Mouse (Mus musculus): ENCODE measurements around the gene Bcr. TPM values are rescaled to one million over a fixed set of nuclear protein-coding genes. Genes with fewer than 3 reads are reported as not detected.

Gene Bcr
- polyA plus RNA-seq, 1 experiment from 2014 or later = 11.7 TPM

- no peak overlapping the region for H3K4me3 ChIP-seq (replicated peaks)
- ATAC-seq = no peak
- peaks cover 3% of the 10 kb centered on the region; the same call in 1 of the 2 replicates for H3K27me3 ChIP-seq (replicated peaks)
- no peak overlapping the region for H3K27ac ChIP-seq
- whole genome bisulfite sequencing = 38% methylated on average over 9 of the region's 9 CpGs
- H3K9ac ChIP-seq = no peak overlapping the region
- peaks cover 34% of the 10 kb centered on the region for H3K4me1 ChIP-seq (replicated peaks)
- H3K9me3 ChIP-seq = no peaks in the 10 kb centered on the region
- H3K4me2 ChIP-seq (replicated peaks) = peak overlapping the region; percentile 90
- no peaks in the 10 kb centered on the region for H3K36me3 ChIP-seq
These were observed 1.5 kb upstream of the Bcr start for GRCm38 (mm10) chr10:75058761-75059395.

DNA sequence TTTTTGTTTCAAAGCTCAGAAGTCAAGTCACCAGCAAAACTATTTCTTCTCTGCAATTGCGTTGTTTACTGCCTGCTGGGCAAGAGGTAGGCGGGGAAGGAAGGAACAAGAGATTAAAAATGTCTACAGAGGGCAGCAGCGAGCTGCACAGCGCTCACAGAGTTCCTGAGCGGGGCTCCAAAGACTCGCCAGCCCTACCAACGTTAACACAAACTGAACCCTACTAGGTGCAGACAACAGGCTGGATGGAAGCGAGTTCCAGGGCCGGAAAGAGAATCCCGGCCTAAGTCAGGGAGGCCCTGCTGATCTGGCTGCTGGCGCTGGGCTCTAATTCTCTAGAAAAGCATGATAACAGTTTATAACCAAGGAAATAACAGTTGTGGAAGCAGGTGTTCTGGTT lies 996 bp upstream of the Bcr start:
- Histone ChIP-seq H3K9me3 (no peaks in the 10 kb centered on the region), H3K4me3 (replicated peaks) (0 out of 2 replicates have a peak overlapping the region, but pooled peaks have one; percentile 91), H3K36me3 (no peaks in the 10 kb centered on the region), H3K4me2 (replicated peaks) (peak overlapping the region; percentile 90), H3K27ac (no peak overlapping the region), H3K4me1 (replicated peaks) (peaks cover 32% of the 10 kb centered on the region), H3K27me3 (replicated peaks) (peaks cover 3% of the 10 kb centered on the region; the same call in 1 of the 2 replicates), H3K9ac (no peak overlapping the region)
- ATAC-seq = peak; percentile 45
- 4% methylated on average over 11 of the region's 11 CpGs for WGBS

DNA sequence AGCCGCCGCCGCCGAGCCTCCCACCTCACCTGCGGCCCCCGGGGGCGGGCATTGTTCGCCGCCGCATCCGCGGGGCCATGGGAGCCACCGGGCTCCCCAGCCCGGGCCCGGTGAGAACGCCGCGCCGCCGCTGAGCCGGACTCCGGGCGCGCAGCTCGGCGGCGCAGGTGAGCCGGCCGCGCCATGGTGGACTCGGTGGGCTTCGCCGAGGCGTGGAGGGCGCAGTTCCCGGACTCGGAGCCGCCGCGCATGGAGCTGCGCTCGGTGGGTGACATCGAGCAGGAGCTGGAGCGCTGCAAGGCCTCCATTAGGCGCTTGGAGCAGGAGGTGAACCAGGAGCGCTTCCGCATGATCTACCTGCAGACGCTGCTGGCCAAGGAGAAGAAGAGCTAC lies 447 bp downstream of the Bcr start:
- H3K27me3 ChIP-seq (replicated peaks) = peaks cover 3% of the 10 kb centered on the region; the same call in 1 of the 2 replicates
- peaks cover 34% of the 10 kb centered on the region for H3K4me1 ChIP-seq (replicated peaks)
- H3K9me3 ChIP-seq = no peaks in the 10 kb centered on the region
- peak overlapping the region; percentile 77 for H3K9ac ChIP-seq
- H3K4me3 ChIP-seq (replicated peaks) = peak overlapping the region; percentile 91
- ATAC-seq = peak; percentile 46
- peak overlapping the region; percentile 90 for H3K4me2 ChIP-seq (replicated peaks)
- WGBS = 0% methylated on average over 48 of the region's 48 CpGs
- no peak overlapping the region; the same call in 1 of the 2 replicates for H3K27ac ChIP-seq
- no peaks in the 10 kb centered on the region for H3K36me3 ChIP-seq

DNA sequence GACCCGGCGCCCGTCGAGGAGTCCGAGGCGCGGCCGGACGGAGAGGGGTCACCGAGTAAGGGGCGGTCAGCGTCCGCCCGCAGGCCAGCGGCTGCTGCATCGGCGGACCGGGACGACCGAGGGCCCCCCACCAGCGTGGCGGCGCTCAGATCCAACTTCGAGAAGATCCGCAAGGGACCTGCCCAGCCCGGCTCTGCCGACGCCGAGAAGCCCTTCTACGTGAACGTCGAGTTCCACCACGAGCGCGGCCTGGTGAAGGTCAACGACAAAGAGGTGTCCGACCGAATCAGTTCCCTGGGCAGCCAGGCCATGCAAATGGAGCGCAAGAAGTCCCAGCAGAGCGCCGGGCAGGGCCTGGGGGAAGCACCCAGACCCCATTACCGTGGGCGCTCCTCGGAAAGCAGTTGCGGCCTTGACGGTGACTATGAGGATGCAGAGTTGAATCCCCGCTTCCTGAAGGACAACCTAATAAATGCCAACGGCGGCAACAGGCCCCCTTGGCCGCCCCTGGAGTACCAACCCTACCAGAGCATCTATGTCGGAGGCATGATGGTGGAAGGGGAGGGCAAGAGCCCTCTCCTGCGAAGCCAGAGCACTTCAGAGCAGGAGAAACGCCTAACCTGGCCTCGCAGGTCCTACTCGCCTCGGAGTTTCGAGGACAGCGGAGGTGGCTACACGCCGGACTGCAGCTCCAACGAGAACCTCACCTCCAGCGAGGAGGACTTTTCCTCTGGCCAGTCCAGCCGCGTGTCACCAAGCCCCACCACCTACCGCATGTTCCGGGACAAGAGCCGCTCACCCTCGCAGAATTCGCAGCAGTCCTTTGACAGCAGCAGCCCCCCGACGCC lies 1.2 kb downstream of the Bcr start:
- Histone ChIP-seq H3K4me1 (replicated peaks) (peaks cover 34% of the 10 kb centered on the region), H3K36me3 (no peaks in the 10 kb centered on the region), H3K4me3 (replicated peaks) (peak overlapping the region; percentile 91), H3K9me3 (no peaks in the 10 kb centered on the region), H3K4me2 (replicated peaks) (peak overlapping the region; percentile 90), H3K27me3 (replicated peaks) (peaks cover 3% of the 10 kb centered on the region; the same call in 1 of the 2 replicates), H3K9ac (peak overlapping the region; percentile 77), H3K27ac (no peak overlapping the region)
- 0 out of 2 replicates have a peak, but pooled peaks have one; percentile 1 for ATAC-seq
- 3% methylated on average over 71 of the region's 71 CpGs for WGBS

GRCm38 (mm10) chr10:75062189-75062561 lies 1.8 kb downstream of the Bcr start:
- peak overlapping the region; percentile 77 for H3K9ac ChIP-seq
- ATAC-seq = no peak
- H3K27me3 ChIP-seq (replicated peaks) = peaks cover 3% of the 10 kb centered on the region; the same call in 1 of the 2 replicates
- WGBS = 16% methylated on average over 6 of the region's 6 CpGs
- no peaks in the 10 kb centered on the region for H3K36me3 ChIP-seq
- H3K4me3 ChIP-seq (replicated peaks) = peak overlapping the region; percentile 91
- peak overlapping the region; percentile 90 for H3K4me2 ChIP-seq (replicated peaks)
- H3K9me3 ChIP-seq = no peaks in the 10 kb centered on the region
- peaks cover 34% of the 10 kb centered on the region for H3K4me1 ChIP-seq (replicated peaks)
- H3K27ac ChIP-seq = no peak overlapping the region

- Histone ChIP-seq H3K4me1 (replicated peaks) (peaks cover 38% of the 10 kb centered on the region), H3K9me3 (no peaks in the 10 kb centered on the region), H3K9ac (0 out of 2 replicates have a peak overlapping the region, but pooled peaks have one; percentile 77), H3K27me3 (replicated peaks) (0 out of 2 replicates have a peak, but pooled peaks cover 3% of the 10 kb centered on the region), H3K4me3 (replicated peaks) (peak overlapping the region; percentile 91), H3K36me3 (no peaks in the 10 kb centered on the region), H3K4me2 (replicated peaks) (peak overlapping the region; percentile 90), H3K27ac (no peak overlapping the region)
- ATAC-seq = no peak
- 38% methylated on average over 6 of the region's 6 CpGs for WGBS
These were observed 2.2 kb downstream of the Bcr start for GRCm38 (mm10) chr10:75062621-75063020.

- peak overlapping the region; percentile 91 for H3K4me3 ChIP-seq (replicated peaks)
- 0 out of 2 replicates have a peak, but pooled peaks cover 3% of the 10 kb centered on the region for H3K27me3 ChIP-seq (replicated peaks)
- no peak for ATAC-seq
- peak overlapping the region; percentile 90 for H3K4me2 ChIP-seq (replicated peaks)
- no peak overlapping the region for H3K27ac ChIP-seq
- H3K36me3 ChIP-seq = no peaks in the 10 kb centered on the region
- 42% methylated on average over 12 of the region's 12 CpGs for WGBS
- peaks cover 44% of the 10 kb centered on the region for H3K4me1 ChIP-seq (replicated peaks)
- no peaks in the 10 kb centered on the region for H3K9me3 ChIP-seq
- H3K9ac ChIP-seq = no peak overlapping the region
These were observed 3.0 kb downstream of the Bcr start for GRCm38 (mm10) chr10:75063301-75063965.

DNA sequence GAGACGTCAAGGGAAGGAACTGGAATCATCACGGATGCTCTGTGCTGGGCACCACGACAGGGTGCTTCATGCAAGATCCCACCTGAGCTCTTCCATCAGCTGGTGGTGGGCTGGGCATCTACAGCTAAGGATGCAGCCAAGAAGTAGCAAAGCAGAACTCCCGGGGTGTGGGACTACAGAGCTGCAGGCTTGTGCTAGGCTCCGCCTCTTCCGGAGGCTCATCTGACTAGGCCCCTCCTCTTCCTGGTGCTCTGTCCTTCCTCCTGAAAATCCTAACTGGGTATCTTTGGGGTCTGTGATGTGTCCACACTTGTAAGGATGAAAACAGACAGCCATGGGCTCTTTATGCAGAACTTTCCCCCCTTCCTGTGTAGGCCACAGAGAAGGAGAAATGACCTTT lies 5.3 kb downstream of the Bcr start:
- no peak for ATAC-seq
- 77% methylated on average over 6 of the region's 6 CpGs for WGBS
- Histone ChIP-seq H3K4me1 (replicated peaks) (peaks cover 45% of the 10 kb centered on the region), H3K36me3 (no peaks in the 10 kb centered on the region), H3K9ac (no peak overlapping the region), H3K27me3 (replicated peaks) (0 out of 2 replicates have a peak, but pooled peaks cover 3% of the 10 kb centered on the region), H3K27ac (no peak overlapping the region), H3K4me2 (replicated peaks) (no peak overlapping the region), H3K9me3 (no peaks in the 10 kb centered on the region), H3K4me3 (replicated peaks) (no peak overlapping the region)

DNA sequence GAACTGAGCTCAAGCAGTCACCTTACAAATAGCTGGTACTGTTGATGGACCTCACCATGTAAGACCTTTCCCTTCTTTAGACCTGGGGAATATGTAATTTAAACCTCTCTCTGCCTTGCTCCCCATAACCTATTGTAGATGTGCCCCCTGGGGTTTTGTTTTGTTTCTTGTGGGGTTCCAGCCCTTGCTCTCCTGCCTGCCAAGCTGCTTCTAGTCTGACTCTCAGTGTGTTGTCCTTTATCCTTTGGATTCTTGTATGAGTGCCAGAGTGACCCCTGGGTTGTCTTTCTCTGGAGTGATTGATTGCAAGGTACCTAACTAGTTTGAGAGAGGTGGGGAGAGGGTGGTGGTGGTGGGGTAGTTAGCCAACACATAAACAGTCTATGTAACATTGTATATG lies 7.1 kb downstream of the Bcr start:
- Histone ChIP-seq H3K36me3 (no peaks in the 10 kb centered on the region), H3K27ac (no peak overlapping the region), H3K4me2 (replicated peaks) (no peak overlapping the region), H3K9me3 (no peaks in the 10 kb centered on the region), H3K4me3 (replicated peaks) (no peak overlapping the region), H3K9ac (no peak overlapping the region), H3K27me3 (replicated peaks) (no peaks in the 10 kb centered on the region), H3K4me1 (replicated peaks) (peaks cover 33% of the 10 kb centered on the region)
- ATAC-seq = no peak

DNA sequence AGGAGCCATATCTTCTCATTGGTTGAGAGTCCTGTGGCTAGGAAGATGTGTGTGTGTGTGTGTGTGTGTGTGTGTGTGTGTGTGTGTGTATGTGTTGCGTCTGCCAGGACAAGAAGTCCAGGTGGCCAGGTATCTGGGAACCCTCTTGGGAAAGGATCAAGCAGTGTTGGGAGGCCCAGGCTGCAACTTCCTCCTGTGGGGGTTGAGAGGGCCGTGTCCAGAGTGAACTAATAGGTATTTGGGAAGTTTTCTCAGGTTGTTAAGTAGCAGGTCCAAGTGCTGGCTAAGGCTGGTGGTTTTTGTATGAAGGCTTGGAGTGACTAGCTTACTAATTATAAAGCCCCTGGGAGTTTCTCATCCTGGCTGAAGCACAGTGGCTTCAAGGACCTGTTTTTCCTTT lies 7.7 kb downstream of the Bcr start:
- H3K4me1 ChIP-seq (replicated peaks) = peaks cover 28% of the 10 kb centered on the region
- H3K36me3 ChIP-seq = no peaks in the 10 kb centered on the region
- no peak overlapping the region for H3K9ac ChIP-seq
- no peak for ATAC-seq
- no peaks in the 10 kb centered on the region for H3K9me3 ChIP-seq
- 24% methylated on average over 2 of the region's 2 CpGs for WGBS
- 0 out of 2 replicates have a peak overlapping the region, but pooled peaks have one; percentile 30 for H3K4me2 ChIP-seq (replicated peaks)
- no peak overlapping the region for H3K4me3 ChIP-seq (replicated peaks)
- H3K27ac ChIP-seq = peak overlapping the region; percentile 29
- H3K27me3 ChIP-seq (replicated peaks) = no peaks in the 10 kb centered on the region

DNA sequence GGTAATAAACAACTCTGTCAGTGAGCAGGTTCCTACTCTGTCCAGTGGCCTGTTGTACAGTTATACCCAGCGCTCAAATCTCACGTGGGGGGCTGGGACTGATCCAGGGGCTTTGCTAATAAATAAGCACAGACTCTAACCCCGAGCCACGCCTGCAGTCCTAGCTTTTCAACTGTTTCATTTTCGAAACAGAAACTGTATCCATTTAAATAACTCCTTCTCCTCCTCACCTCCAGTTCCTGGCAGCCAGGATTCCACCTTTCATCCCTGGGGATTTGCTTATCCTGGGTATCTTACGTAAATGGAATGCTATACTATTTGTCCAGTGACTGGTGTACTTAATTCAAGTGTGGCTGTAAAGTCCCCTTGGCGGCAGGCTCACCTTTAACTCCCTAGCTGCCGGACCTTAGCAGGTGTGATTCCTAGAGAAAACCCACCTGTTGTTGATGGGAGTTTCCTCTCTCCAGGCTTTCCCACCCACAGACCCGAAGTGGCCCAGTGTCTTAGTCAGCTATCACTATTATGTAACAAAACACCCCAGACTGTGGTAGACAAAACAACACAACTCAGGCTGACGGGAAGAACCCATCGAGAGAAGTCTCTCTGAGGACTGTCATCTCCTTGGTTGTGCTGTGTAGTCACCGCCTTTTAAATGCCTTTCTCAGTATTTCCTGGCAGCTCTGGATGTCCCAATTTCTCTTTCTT lies 8.4 kb downstream of the Bcr start:
- H3K9me3 ChIP-seq = no peaks in the 10 kb centered on the region
- no peak overlapping the region for H3K4me3 ChIP-seq (replicated peaks)
- peak overlapping the region; percentile 29; the same call in 1 of the 2 replicates for H3K27ac ChIP-seq
- H3K36me3 ChIP-seq = no peaks in the 10 kb centered on the region
- peak overlapping the region; percentile 30 for H3K4me2 ChIP-seq (replicated peaks)
- no peaks in the 10 kb centered on the region for H3K27me3 ChIP-seq (replicated peaks)
- 32% methylated on average over 12 of the region's 12 CpGs for WGBS
- H3K9ac ChIP-seq = no peak overlapping the region
- peaks cover 28% of the 10 kb centered on the region for H3K4me1 ChIP-seq (replicated peaks)
- peak; percentile 66; the same call in 1 of the 2 replicates for ATAC-seq
